Mouse (Mus musculus) embryonic fibroblast, embryonic 13.5 days (primary cell): ENCODE results near the gene Hsd17b2. TPM values are rescaled to one million over a fixed set of nuclear protein-coding genes. Genes with fewer than 3 reads are reported as not detected.
A peak's percentile ranks its signal among the peaks of the same experiment; 100 is the strongest.

ENCODE experiments used
- H3K27ac ChIP-seq: 2 replicates; pipeline ENCODE4 v1.5.1; 2012; ENCODE audit warnings: low read length, control low read depth, inconsistent platforms; ENCODE audit not compliant: insufficient read depth
- H3K4me1 ChIP-seq: 2 replicates; pipeline ENCODE4 v1.6.1; 2011; ENCODE audit warnings: low read length; ENCODE audit not compliant: control insufficient read depth, insufficient read depth
- H3K4me3 ChIP-seq: 2 replicates; pipeline ENCODE4 v1.5.1; 2011; ENCODE audit warnings: mild to moderate bottlenecking, control low read depth, low read length; ENCODE audit not compliant: insufficient read depth
- CTCF ChIP-seq: IDR thresholded peaks from 2 replicates; pipeline ENCODE4 v1.5.1; 2011; ENCODE audit warnings: mild to moderate bottlenecking, control low read depth, low read length, moderate library complexity, borderline replicate concordance; ENCODE audit not compliant: insufficient read depth
- POLR2A ChIP-seq: IDR thresholded peaks from 2 replicates; pipeline ENCODE4 v1.6.1; 2011; ENCODE audit warnings: low read depth, mild to moderate bottlenecking, control low read depth, low read length, moderate library complexity
- polyA plus RNA-seq: library from polyadenylated mRNA; stranded (reverse); fragments of >200 nt; gene quantifications from 2 replicates; pipeline ENCODE4 v1.2.4, GENCODE M21; 2011; ENCODE audit warnings: low read depth; ENCODE audit not compliant: missing spikeins, insufficient read length

The Hsd17b2 gene
- polyA plus RNA-seq, 1 experiment = not detected

GRCm38 (mm10) chr8:117783021-117783420 lies 81.3 kb downstream of the Hsd17b2 start:
- H3K4me1 ChIP-seq = no peaks in the 10 kb centered on the region
- TF ChIP-seq CTCF = no peak
- no peak for TF ChIP-seq POLR2A

DNA sequence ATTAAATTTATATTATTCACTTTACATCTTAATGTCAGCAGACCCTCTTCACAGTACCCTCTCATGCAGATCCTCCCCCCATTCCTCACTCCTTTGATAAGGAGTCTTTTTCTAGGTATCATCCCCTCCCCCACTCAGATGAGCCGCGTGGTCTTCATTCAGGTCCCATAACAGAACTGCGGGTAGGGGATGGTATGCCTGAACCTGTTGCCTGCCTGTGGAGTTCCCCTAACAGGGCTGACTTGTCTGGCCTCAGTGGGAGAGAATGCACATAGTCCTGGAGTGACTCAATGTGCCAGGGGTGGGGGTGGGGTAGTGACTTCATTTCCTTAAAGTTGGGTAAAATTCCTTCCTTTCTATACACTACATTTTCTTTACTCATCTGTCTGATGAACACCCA lies 84.7 kb downstream of the Hsd17b2 start:
- no peak for TF ChIP-seq CTCF
- no peak for TF ChIP-seq POLR2A
- Histone ChIP-seq H3K4me3 (no peak overlapping the region), H3K4me1 (no peaks in the 10 kb centered on the region), H3K27ac (no peak overlapping the region)

More at GRCm38 (mm10) chr8:117783021-117783420, 81.3 kb downstream of the Hsd17b2 start:
- no peak overlapping the region for H3K4me3 ChIP-seq
- no peak overlapping the region for H3K27ac ChIP-seq

DNA sequence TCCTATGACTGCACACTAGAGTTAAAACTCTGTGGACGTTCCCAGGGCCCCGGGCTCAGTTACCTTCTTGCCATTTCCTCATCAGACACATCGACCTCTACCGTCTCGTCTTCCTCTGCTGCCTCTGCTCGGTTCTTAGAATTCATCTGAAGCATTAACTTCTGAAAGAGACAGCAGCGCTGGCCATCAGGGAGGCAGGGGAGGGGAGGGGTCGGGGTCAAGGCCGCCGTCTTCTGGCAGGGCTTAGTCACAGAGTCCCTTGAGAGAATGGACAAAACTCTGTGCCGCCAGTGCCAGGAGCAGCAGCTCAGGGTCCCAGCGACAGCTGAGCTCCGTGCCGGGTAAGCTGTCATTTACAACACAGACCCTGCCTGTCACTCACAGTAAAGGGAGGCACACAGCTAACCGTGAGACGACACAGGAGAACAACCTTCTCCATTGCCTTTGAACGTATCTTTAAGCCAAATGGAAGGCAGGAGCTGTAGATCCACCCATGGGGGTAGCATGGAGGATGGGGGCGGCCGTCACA lies 91.0 kb downstream of the Hsd17b2 start:
- TF ChIP-seq CTCF = no peak
- no peak for TF ChIP-seq POLR2A
- no peaks in the 10 kb centered on the region for H3K4me1 ChIP-seq
- no peak overlapping the region for H3K4me3 ChIP-seq
- no peak overlapping the region for H3K27ac ChIP-seq

GRCm38 (mm10) chr8:117794581-117794980 lies 92.9 kb downstream of the Hsd17b2 start:
- H3K27ac ChIP-seq = no peak overlapping the region
- H3K4me3 ChIP-seq = no peak overlapping the region
- no peak for TF ChIP-seq CTCF
- no peak for TF ChIP-seq POLR2A
- no peaks in the 10 kb centered on the region for H3K4me1 ChIP-seq

DNA sequence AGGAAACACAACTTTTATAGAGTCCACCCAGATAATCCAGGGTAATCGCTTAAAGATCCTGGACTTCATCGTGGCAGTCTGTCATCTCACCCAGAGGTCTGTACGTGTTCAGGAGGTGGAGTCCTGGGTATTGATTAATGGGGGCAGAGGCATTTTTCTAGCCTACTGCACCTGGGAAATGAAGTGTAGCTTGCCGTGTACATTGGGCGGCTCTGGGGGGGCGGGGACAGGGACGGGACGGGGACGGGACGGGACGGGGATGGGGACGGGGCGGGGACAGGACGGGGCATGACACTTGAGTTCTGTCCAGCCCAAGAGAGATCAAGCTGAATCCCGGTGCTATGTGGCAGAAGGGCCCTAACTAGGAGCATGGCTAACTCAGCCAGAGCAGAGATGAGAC lies 94.8 kb downstream of the Hsd17b2 start:
- Histone ChIP-seq H3K4me1 (no peaks in the 10 kb centered on the region), H3K4me3 (no peak overlapping the region), H3K27ac (no peak overlapping the region)
- no peak for TF ChIP-seq POLR2A
- no peak for TF ChIP-seq CTCF

DNA sequence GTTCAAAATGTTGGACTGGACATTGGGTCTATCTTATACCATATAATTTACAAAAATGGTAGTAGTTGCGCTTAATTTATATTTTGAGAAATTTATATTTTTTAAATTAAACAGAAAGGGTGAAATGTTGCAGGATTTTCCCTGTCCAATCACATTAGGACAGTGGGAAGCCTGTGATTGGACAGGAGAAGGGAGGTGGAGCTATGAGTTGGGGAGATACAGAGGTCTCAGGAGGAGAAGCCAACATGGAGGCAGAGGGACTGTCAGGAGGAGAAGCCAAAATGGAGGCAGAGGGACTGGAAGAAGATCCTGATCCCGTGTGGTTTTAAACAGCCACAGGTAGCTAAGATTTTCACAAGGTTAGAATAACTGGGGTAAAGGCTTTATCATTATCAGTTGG lies 96.4 kb downstream of the Hsd17b2 start:
- no peaks in the 10 kb centered on the region for H3K4me1 ChIP-seq
- H3K4me3 ChIP-seq = no peak overlapping the region
- TF ChIP-seq POLR2A (no peak), CTCF (no peak)
- H3K27ac ChIP-seq = no peak overlapping the region

DNA sequence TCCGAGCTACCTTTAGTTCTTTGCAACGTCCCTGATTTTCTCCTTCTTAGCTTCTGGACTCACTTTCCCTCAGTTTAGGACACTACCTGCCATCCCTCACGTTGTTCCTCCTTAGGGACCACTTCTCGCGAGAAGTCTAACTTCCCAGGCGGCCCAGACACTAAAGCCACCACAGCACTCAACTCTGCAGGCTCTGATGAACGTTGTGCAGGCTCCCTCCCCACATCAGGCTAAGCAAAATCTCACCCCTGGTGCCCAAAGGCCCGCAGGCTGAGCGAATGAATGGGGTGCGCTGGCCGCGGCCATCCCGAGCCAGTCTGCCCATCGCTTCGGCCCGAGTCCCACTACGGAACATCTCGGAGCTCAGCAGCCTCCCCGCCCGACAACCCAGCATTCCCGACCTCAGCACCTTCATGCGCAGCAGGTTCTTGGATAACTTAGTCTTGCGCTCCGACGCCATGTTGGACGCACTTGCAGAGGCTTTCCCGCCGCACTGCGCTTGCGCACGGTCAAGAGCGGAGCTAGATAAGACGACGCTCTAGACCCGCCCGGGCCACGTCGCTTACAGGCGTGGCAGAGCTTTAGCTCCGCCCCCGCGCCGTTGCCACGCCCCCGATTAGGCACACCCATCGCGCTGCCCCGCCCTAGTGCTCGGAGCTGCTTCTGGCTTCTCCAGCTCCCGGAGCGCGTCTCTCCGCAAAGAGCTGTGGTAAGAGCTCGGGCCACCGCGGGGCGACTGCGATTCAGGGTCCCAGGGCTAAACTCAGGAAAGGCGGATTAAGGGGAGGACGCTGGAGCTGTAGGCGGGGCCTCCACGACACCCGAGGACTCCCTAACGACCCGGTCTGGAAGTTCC lies 100.0 kb downstream of the Hsd17b2 start, which contains the start of gene Mphosph6:
Mphosph6 (minus strand) TSS at position 501 of the 856 bp plus-strand sequence.
- peak within 1 kb of the TSS; percentile 47 for H3K27ac ChIP-seq
- TF ChIP-seq CTCF (no peak), POLR2A (peak; percentile 97)
- H3K4me3 ChIP-seq = peak within 1 kb of the TSS; percentile 96
- no peaks in the 10 kb centered on the region for H3K4me1 ChIP-seq

DNA sequence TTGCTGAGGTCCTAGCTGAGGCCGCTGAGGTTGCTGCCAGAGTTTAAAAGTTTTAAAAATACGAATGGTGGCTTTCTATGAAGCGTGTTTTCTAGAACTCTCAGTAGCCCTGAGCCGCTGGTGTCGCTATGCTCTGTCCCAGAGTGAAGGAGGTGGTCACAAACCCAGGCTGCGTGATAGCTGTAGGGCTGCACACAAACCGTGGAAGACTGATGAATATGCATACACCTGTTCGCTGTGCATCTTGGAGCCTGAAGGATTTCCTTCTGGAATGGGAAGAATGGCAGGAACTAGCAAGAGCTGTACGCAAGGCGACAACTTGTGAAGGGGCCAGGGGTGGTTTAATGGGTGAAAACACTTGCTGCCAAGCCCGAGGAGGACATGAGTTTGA lies 100.6 kb downstream of the Hsd17b2 start:
- H3K27ac ChIP-seq = peak overlapping the region; percentile 29

DNA sequence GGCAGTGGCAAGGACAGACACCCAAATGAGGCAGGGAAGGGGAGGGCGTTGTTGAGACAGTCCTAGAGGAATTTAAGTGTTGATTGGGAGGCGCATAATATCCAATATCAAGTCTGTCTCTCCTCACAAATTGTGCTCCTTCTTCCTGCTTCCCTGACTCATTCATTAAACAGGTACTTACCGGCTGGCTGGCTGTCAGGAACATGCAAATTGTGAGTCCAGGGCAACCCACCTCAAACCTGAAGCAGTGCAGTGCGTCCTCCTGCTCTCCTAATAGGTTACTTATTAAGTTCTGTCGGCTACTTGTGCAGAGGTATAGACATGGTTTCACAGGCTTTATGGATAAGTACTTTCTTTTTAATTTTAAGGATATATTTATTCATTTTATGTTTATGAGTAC lies 103.7 kb downstream of the Hsd17b2 start:
- H3K4me1 ChIP-seq = peaks cover 4% of the 10 kb centered on the region; the same call in 1 of the 2 replicates
- H3K4me3 ChIP-seq = no peak overlapping the region
- TF ChIP-seq POLR2A = no peak
- no peak for TF ChIP-seq CTCF
- H3K27ac ChIP-seq = no peak overlapping the region

More for the DNA sequence above, 100.6 kb downstream of the Hsd17b2 start:
- Histone ChIP-seq H3K4me1 (no peaks in the 10 kb centered on the region), H3K4me3 (peak overlapping the region; percentile 48)
- TF ChIP-seq CTCF (no peak; the same call in 1 of the 2 replicates), POLR2A (no peak)

Other genes with a start within 250 kb of the Hsd17b2 start
- 2.6 and 3.2 TPM in 2 replicates for gene Plcg2, start 203.6 kb upstream of the Hsd17b2 start, polyA plus RNA-seq
- 0.80 and 1.0 TPM in 2 replicates for gene Sdr42e1, start 28.2 kb upstream of the Hsd17b2 start, polyA plus RNA-seq
- 48.9 and 52.4 TPM in 2 replicates for gene Mphosph6, start 100.0 kb downstream of the Hsd17b2 start, polyA plus RNA-seq